Mouse (Mus musculus): ENCODE results near the gene Thsd4. TPM values are rescaled to one million over a fixed set of nuclear protein-coding genes. Genes with fewer than 3 reads are reported as not detected.

Gene Thsd4
- 0.47 and 0.50 TPM in 2 replicates for polyA plus RNA-seq (2012; rRNA removed)

GRCm38 (mm10) chr9:60521806-60522264, at the start of gene Thsd4:
Gene Thsd4, minus strand, starts transcription at chr9:60522046.

GRCm38 (mm10) chr9:59960559-59960958, 561.3 kb downstream of the Thsd4 start, which contains the start of gene Nr2e3:
Gene Nr2e3, minus strand, starts transcription at chr9:59960659.

Other genes starting within 250 kb of the Thsd4 start
- gene Lrrc49, start 166.1 kb upstream of the Thsd4 start, polyA plus RNA-seq (2012; rRNA removed): 0.64 and 0.73 TPM in 2 replicates
- gene Larp6, start 190.9 kb upstream of the Thsd4 start, polyA plus RNA-seq (2012; rRNA removed): 0.06 and 0.09 TPM in 2 replicates

Data from liver, embryonic 18 days (tissue).